Mouse (Mus musculus): ENCODE data around the gene Khnyn. TPM values are rescaled to one million over a fixed set of nuclear protein-coding genes. Genes with fewer than 3 reads are reported as not detected.

Khnyn gene
- total RNA-seq, 2 experiments from 2014 or later = 8.8 to 14.7 TPM

DNA sequence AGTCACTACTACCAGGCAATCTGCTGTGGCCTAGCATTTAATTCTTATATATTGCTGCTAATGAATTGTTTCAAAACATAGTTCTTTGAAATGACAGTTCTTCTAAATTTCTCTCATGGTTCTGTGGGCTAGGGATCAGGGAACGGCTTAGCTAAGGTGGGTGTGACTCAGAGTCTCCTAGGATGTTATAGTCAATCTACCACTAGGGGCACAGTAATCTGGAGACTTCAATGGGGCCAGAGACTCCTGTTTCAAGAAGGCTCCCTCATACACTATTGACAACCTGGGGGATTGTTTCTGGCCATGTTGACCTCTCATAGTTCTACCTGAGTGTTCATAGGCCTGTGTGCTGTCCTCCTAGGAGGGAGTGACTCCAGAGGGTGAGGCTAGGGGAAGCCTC is 20.8 kb downstream of the Khnyn start:
- peak; percentile 61 for ATAC-seq (replicated peaks; ENCODE audit: poor library complexity, severe bottlenecking)

DNA sequence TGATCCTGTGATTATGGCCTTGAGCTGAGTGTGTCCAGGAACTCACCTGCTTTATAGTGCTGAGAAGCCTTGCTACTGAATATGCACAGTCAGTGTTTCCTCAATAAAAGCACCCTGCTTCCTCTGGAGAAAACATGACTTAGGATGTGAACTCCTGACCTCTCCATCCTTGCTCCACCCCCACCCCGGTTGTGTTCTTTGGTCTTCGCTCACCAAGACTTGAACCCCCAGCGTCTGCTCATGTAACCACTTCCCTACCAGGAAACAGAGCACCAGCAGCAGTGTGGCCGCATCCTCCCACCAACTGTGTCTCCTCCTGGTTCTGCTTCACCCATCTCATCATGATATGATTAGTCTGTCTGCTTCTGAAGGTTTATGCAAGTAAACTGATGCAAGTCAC is 28.7 kb downstream of the Khnyn start:
- no peak; the same call in 1 of the 2 replicates for ATAC-seq (replicated peaks; ENCODE audit: poor library complexity, severe bottlenecking)

DNA sequence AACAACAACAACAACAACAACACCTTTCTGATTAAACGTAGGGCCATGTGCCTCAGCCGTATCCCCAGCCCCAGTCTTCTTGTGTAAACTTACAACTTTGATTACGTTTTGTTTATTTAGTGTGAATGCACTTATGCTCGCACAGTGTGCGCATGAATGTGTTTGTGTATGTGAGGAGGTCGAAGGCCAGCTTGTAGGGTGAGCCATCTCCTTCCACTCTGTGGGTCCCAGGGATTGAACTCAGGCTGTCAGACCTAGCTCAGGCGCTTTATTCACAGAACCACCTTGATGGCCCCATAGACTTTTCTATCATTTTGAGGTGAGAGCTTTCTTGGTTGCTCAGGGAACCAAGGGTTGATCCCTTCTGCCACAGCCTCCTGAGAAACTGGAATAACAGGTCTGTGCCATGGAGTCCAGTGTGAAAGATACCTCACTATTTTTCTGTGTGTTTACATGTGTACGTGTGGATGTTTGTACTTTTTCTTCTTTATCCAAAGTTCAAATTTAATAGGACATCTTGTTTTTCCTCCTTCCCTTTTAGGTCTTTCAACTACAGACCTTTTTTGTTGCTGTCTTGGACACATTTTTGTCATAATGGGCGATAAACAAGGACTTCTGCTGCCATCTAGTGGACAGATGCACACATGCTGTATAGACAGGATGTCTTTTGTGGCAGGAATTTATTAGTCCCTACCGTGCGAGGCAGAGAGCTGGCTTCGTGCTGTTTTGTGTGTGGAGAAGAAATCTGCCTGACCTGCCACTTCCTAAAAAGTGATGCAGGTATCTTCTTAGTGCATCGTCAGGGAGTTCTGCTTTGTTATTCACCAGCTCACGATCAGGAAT is 33.7 kb downstream of the Khnyn start:
- ATAC-seq (replicated peaks; ENCODE audit: poor library complexity, severe bottlenecking) = peak; percentile 87

DNA sequence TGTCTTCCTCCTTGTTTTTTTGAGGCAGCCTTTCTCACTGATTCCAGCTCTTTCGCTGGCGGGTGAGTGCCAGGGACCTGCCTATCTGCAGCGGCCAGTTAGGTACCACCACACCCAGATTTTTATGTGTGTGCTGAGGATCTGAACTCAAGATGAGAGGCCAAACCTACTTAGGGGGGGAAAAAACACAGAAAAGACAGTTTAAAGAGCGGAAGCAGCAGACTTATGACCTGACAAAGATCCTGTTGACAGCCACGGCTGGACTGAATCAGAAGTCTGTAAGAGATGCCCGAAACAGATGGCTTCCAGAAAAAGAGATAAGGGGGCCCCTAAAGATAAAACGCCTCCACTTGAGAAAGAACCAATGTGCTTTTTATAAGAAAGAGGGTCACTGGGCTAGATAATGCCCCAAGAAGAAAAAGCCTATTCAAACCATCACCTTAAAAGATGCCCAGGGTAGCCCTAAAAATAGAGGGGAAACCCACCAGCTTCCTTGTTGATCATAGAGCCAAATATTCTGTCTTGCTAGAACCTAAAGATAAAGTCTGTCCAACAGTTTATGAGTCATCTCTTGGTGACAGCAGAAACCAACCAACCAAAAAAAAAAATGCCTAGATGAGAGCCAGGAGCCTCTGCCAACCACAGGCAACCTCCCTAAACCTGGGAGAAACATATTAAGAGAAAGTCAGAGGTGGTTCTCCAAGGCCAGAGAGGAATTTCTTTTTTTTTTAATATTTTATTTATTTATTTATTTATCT is 37.9 kb downstream of the Khnyn start:
- ATAC-seq (replicated peaks; ENCODE audit: poor library complexity, severe bottlenecking) = no peak

DNA sequence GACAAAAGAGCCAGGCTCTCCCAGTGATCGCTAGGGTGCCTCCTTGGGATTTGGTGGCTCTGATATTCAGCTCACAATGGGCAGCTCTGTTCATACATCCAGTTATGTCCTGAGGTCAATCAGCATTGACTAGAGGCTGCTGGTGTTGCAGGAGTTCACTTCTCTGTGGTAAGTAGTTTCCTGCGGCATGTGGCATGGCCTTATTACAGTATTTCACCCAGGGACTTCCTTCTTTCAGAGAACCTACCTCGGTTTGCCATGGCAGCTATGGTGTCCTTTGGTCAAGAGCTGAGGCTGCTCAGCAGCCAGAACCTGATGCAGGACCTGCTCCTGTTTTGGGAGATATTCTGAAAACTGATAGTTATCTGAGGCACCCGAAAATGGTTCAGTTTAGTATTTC is 42.1 kb downstream of the Khnyn start:
- ATAC-seq (replicated peaks; ENCODE audit: poor library complexity, severe bottlenecking) = peak; percentile 79

DNA sequence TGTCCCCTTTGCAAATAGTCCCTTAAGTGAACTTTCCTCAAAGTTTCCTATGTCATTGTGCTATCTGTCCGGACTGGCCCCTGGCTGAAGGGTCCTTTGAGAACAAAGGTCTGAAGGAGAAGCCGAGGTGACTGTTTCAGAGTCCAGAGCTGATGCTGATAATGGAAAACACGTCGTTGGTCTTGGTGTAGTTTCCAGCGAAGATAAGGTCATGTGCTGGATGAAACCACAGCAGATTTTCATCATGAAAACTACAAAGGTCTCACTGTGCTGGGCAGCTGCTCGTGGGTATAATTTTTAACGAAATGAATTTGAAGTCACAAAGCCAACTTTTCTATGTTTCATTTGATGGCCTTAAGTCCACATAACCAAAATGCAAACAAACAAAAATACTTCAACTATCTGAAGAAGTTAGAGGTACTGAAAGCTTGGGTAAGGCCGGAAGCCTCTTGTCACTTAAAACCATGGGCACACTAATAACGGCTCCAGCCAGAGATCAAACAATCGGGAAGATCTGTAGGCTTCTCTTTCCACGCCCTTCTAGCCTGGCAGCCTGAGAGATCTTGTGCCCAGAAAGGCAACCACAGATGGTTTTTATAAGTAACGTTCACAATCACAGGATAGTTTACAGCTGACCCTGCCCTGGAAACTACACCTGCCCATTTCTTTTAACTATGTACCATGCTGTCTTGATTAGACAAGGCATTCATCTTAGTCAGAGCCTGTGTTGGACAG is 44.7 kb downstream of the Khnyn start:
- ATAC-seq (replicated peaks; ENCODE audit: poor library complexity, severe bottlenecking) = no peak

DNA sequence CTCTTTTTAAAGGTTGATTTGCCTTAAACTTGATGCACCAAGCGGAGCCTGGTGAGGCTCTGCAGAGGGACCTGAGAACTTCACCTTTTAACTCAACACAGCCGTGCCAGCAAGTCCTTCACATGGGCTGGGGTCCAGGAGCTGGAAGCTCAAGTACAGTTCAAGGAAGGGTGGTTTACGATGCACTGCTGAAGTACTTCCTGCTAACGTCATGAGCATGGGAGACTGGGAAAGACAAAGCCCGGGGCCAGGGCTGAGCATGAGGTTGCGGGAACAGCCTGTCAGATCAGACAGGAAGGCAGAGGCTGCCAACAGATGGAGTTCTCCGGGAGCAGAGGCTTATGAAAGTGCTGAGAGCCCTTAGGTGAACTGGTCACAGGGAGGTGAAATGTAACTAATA is 48.8 kb downstream of the Khnyn start:
- no peak for ATAC-seq (replicated peaks; ENCODE audit: poor library complexity, severe bottlenecking)

DNA sequence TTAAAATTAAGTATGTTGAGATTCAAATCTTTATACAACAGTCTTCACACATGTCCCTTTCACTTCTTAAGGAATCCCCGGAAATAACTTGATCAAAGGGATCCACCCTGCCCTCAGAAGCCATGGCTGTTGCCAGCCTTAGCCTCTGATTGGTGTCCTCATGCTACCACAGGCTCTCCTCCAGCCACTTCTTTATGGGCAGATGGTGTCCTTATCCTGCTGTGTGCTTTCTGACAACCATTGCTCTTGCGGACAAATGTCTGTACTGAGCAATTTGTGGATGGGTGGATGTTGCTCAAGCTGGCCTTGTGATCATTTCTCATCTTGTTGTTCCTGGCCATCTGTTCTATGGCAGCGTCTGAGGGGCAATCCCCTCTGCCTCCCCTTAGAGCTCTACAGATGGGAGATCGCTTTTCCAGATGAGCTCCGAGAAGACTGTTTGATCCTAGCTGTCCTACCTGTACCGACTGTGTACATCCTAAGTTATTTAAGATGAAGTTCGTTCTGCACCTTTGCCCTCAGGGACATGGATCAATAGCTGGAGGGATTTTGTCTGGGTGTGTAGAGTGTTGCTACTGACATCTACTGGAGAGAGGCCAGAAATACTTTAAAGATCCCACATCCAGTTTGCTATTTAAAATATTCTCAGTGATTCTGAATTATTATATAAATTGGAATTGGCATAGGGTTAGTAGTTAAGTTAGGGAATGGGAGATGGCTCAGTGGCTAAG is 55.5 kb downstream of the Khnyn start:
- ATAC-seq (replicated peaks; ENCODE audit: poor library complexity, severe bottlenecking) = no peak

DNA sequence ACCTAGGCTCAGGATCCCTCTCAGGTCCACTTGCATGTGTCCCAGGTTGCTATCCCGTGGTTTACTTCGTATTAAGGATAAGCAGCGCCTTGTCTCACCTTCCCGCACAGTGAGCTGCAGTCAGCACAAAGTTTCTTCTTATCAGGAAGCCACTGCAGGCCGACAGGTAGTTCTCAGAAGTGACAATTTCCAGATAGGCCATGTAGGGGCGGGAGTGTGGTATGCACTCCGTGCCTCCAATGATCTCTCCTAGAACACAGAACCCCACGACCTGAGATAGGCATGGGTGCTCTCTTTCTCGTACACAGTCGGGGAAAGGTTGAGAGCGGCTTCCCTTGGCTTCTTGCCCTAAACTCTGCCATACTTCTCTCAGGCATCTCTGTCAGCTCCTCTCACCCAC is 58.9 kb downstream of the Khnyn start:
- ATAC-seq (replicated peaks; ENCODE audit: poor library complexity, severe bottlenecking) = no peak

DNA sequence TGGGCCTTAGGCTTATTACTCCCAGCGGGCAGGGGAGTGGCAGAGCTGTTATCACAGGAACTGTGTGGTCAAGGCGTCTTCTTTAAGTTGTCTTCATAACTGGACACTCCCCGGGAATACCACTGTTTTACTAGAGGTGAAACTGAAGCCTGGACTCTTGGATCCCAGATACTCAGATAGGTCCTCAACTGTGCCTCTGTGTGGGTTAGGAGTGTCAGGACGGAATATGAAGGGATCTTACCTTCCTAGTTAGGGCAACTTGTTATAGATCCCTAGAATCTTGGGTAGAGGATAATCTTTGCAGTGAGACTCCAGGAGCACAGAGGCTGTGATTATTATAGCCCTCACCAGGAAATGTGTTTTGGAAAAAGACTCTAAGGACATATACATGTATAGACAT is 59.8 kb downstream of the Khnyn start, which contains the start of gene Cma1:
Cma1 (minus strand) TSS at position 101 of the 400 bp plus-strand sequence.
- no peak for ATAC-seq (replicated peaks; ENCODE audit: poor library complexity, severe bottlenecking)

DNA sequence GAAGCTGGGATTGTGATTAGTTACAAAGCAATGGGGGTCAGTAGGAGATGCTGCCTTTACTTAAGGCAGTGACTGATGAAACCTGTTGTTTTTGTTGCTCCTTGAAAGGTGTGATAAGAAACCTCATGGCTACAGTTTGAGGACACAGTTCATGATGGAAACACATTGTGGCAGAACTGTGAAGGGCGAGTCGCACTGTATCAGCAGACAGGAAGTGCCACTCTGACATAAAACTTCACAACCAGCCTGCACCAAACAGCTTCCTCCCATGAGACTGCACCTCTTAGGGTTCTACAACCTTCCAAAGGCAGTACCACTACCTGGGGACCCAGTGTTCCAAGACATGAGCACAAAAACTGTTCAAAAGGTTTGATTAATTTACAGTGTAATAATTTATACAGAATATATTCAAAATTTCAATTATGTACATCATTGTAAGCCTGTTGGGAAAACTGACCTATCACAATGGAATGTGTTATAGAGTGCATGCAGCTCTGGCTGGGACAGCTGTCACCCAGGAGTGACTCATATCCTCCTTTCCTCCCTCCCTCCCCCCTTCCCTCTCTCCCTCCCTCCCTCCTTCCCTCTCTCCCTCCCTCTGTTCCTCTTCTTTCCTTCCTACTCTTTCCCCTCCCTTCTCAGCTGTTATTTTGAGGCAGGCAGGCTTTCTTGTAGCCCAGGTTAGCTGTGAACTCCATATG is 61.7 kb downstream of the Khnyn start:
- ATAC-seq (replicated peaks; ENCODE audit: poor library complexity, severe bottlenecking) = no peak

Other genes starting within 250 kb of the Khnyn start
Only the 30 nearest of the 31 such genes appear.
- gene Gm49378, start 247.1 kb upstream of the Khnyn start, total RNA-seq (2014; fragmentation: Nextera tagmentation) = 8.5 and 9.1 TPM in 2 replicates
- 3.5 and 4.0 TPM in 2 replicates for gene Gm49378, start 247.1 kb upstream of the Khnyn start, total RNA-seq (2017)
- 35.0 and 59.0 TPM in 2 replicates for gene Tm9sf1, start 241.1 kb upstream of the Khnyn start, total RNA-seq (2014; fragmentation: Nextera tagmentation)
- 48.6 and 52.9 TPM in 2 replicates for gene Tm9sf1, start 241.1 kb upstream of the Khnyn start, total RNA-seq (2017)
- 3.0 TPM in 1 of 2 replicates, not detected in the other for gene Tssk4, start 234.8 kb upstream of the Khnyn start, total RNA-seq (2014; fragmentation: Nextera tagmentation)
- 1.1 TPM in 1 of 2 replicates, not detected in the other for gene Tssk4, start 234.8 kb upstream of the Khnyn start, total RNA-seq (2017)
- gene Mdp1, start 224.4 kb upstream of the Khnyn start, total RNA-seq (2014; fragmentation: Nextera tagmentation) = 22.9 and 29.3 TPM in 2 replicates
- gene Mdp1, start 224.4 kb upstream of the Khnyn start, total RNA-seq (2017) = 21.5 and 22.6 TPM in 2 replicates
- gene Gmpr2, start 213.0 kb upstream of the Khnyn start, total RNA-seq (2014; fragmentation: Nextera tagmentation) = 33.9 and 37.7 TPM in 2 replicates
- 47.1 and 57.0 TPM in 2 replicates for gene Gmpr2, start 213.0 kb upstream of the Khnyn start, total RNA-seq (2017)
- gene Nedd8, start 212.8 kb upstream of the Khnyn start, total RNA-seq (2014; fragmentation: Nextera tagmentation) = 364 and 474 TPM in 2 replicates
- 274 and 353 TPM in 2 replicates for gene Nedd8, start 212.8 kb upstream of the Khnyn start, total RNA-seq (2017)
- 19.0 and 24.0 TPM in 2 replicates for gene Tinf2, start 203.1 kb upstream of the Khnyn start, total RNA-seq (2014; fragmentation: Nextera tagmentation)
- 25.7 and 27.0 TPM in 2 replicates for gene Tinf2, start 203.1 kb upstream of the Khnyn start, total RNA-seq (2017)
- gene Tgm1, start 171.0 kb upstream of the Khnyn start, total RNA-seq (2014; fragmentation: Nextera tagmentation) = 0.85 and 1.8 TPM in 2 replicates
- gene Tgm1, start 171.0 kb upstream of the Khnyn start, total RNA-seq (2017) = 1.4 and 4.3 TPM in 2 replicates
- gene Rabggta, start 162.7 kb upstream of the Khnyn start, total RNA-seq (2014; fragmentation: Nextera tagmentation) = 17.9 and 20.4 TPM in 2 replicates
- 8.5 and 12.8 TPM in 2 replicates for gene Rabggta, start 162.7 kb upstream of the Khnyn start, total RNA-seq (2017)
- 54.7 and 67.7 TPM in 2 replicates for gene Dhrs1, start 139.3 kb upstream of the Khnyn start, total RNA-seq (2014; fragmentation: Nextera tagmentation)
- gene Dhrs1, start 139.3 kb upstream of the Khnyn start, total RNA-seq (2017) = 18.0 and 30.7 TPM in 2 replicates
- 30.9 and 36.6 TPM in 2 replicates for gene Nop9, start 139.3 kb upstream of the Khnyn start, total RNA-seq (2014; fragmentation: Nextera tagmentation)
- gene Nop9, start 139.3 kb upstream of the Khnyn start, total RNA-seq (2017) = 35.7 and 38.6 TPM in 2 replicates
- not detected in 2 replicates for gene Cideb, start 126.5 kb upstream of the Khnyn start, total RNA-seq (2014; fragmentation: Nextera tagmentation)
- gene Cideb, start 126.5 kb upstream of the Khnyn start, total RNA-seq (2017) = not detected in 2 replicates
- 0.56 and 2.1 TPM in 2 replicates for gene Ltb4r2, start 123.5 kb upstream of the Khnyn start, total RNA-seq (2014; fragmentation: Nextera tagmentation)
- gene Ltb4r2, start 123.5 kb upstream of the Khnyn start, total RNA-seq (2017) = 0.34 TPM in 1 of 2 replicates, not detected in the other
- 19.4 and 23.3 TPM in 2 replicates for gene Ltb4r1, start 119.0 kb upstream of the Khnyn start, total RNA-seq (2014; fragmentation: Nextera tagmentation)
- 19.8 and 25.8 TPM in 2 replicates for gene Ltb4r1, start 119.0 kb upstream of the Khnyn start, total RNA-seq (2017)
- gene Adcy4, start 100.9 kb upstream of the Khnyn start, total RNA-seq (2014; fragmentation: Nextera tagmentation) = not detected in 2 replicates
- not detected in 2 replicates for gene Adcy4, start 100.9 kb upstream of the Khnyn start, total RNA-seq (2017)
- gene Ripk3, start 96.1 kb upstream of the Khnyn start, total RNA-seq (2014; fragmentation: Nextera tagmentation) = 104 and 157 TPM in 2 replicates
- gene Ripk3, start 96.1 kb upstream of the Khnyn start, total RNA-seq (2017) = 40.9 and 42.4 TPM in 2 replicates
- not detected in 2 replicates for gene Nfatc4, start 61.8 kb upstream of the Khnyn start, total RNA-seq (2014; fragmentation: Nextera tagmentation)
- not detected in 2 replicates for gene Nfatc4, start 61.8 kb upstream of the Khnyn start, total RNA-seq (2017)
- gene Nynrin, start 30.9 kb upstream of the Khnyn start, total RNA-seq (2014; fragmentation: Nextera tagmentation) = 4.1 and 7.6 TPM in 2 replicates
- 2.4 and 3.3 TPM in 2 replicates for gene Nynrin, start 30.9 kb upstream of the Khnyn start, total RNA-seq (2017)
- not detected in 2 replicates for gene Cbln3, start 555 bp upstream of the Khnyn start, total RNA-seq (2014; fragmentation: Nextera tagmentation)
- gene Cbln3, start 555 bp upstream of the Khnyn start, total RNA-seq (2017) = not detected in 2 replicates
- 13.8 and 15.3 TPM in 2 replicates for gene Sdr39u1, start 15.3 kb downstream of the Khnyn start, total RNA-seq (2014; fragmentation: Nextera tagmentation)
- gene Sdr39u1, start 15.3 kb downstream of the Khnyn start, total RNA-seq (2017) = 6.5 and 13.5 TPM in 2 replicates
- gene Cma1, start 59.7 kb downstream of the Khnyn start, total RNA-seq (2014; fragmentation: Nextera tagmentation) = not detected in 2 replicates
- 0.15 TPM in 1 of 2 replicates, not detected in the other for gene Cma1, start 59.7 kb downstream of the Khnyn start, total RNA-seq (2017)
- gene Cma2, start 66.0 kb downstream of the Khnyn start, total RNA-seq (2014; fragmentation: Nextera tagmentation) = not detected in 2 replicates
- gene Cma2, start 66.0 kb downstream of the Khnyn start, total RNA-seq (2017) = not detected in 2 replicates
- gene Mcpt1, start 133.0 kb downstream of the Khnyn start, total RNA-seq (2014; fragmentation: Nextera tagmentation) = not detected in 2 replicates
- gene Mcpt1, start 133.0 kb downstream of the Khnyn start, total RNA-seq (2017) = not detected in 2 replicates
- gene Mcpt9, start 145.5 kb downstream of the Khnyn start, total RNA-seq (2014; fragmentation: Nextera tagmentation) = not detected in 2 replicates
- gene Mcpt9, start 145.5 kb downstream of the Khnyn start, total RNA-seq (2017) = not detected in 2 replicates
- gene Mcpt2, start 157.1 kb downstream of the Khnyn start, total RNA-seq (2014; fragmentation: Nextera tagmentation) = not detected in 2 replicates
- not detected in 2 replicates for gene Mcpt2, start 157.1 kb downstream of the Khnyn start, total RNA-seq (2017)
- gene Mcpt4, start 177.4 kb downstream of the Khnyn start, total RNA-seq (2014; fragmentation: Nextera tagmentation) = not detected in 2 replicates
- not detected in 2 replicates for gene Mcpt4, start 177.4 kb downstream of the Khnyn start, total RNA-seq (2017)
- 85.6 and 130 TPM in 2 replicates for gene Mcpt8, start 200.3 kb downstream of the Khnyn start, total RNA-seq (2014; fragmentation: Nextera tagmentation)
- 31.0 and 50.8 TPM in 2 replicates for gene Mcpt8, start 200.3 kb downstream of the Khnyn start, total RNA-seq (2017)
- 2,198 and 2,270 TPM in 2 replicates for gene Ctsg, start 217.6 kb downstream of the Khnyn start, total RNA-seq (2014; fragmentation: Nextera tagmentation)
- gene Ctsg, start 217.6 kb downstream of the Khnyn start, total RNA-seq (2017) = 4,568 and 5,380 TPM in 2 replicates
- not detected in 2 replicates for gene Gzme, start 235.7 kb downstream of the Khnyn start, total RNA-seq (2014; fragmentation: Nextera tagmentation)
- not detected in 2 replicates for gene Gzme, start 235.7 kb downstream of the Khnyn start, total RNA-seq (2017)
- not detected in 2 replicates for gene Gzmd, start 247.7 kb downstream of the Khnyn start, total RNA-seq (2014; fragmentation: Nextera tagmentation)
- not detected in 2 replicates for gene Gzmd, start 247.7 kb downstream of the Khnyn start, total RNA-seq (2017)

Measured in granulocyte monocyte progenitor cell, adult 5-6 weeks (primary cell).